Mouse (Mus musculus) spleen, postnatal 4 days (tissue): Measurements from ENCODE around the gene Plscr2.

Experiments used
- DNase-seq, 2 experiments: peaks; one replicate each; pipeline ENCODE4 v3.0.0; 2022; ENCODE audit warnings: low spot score in 2 of 2

The Plscr2 gene

GRCm38 (mm10) chr9:92275486-92276207 is at the start of gene Plscr2:
Gene Plscr2, plus strand, starts transcription at chr9:92275602.
- DNase-seq = no peak

DNA sequence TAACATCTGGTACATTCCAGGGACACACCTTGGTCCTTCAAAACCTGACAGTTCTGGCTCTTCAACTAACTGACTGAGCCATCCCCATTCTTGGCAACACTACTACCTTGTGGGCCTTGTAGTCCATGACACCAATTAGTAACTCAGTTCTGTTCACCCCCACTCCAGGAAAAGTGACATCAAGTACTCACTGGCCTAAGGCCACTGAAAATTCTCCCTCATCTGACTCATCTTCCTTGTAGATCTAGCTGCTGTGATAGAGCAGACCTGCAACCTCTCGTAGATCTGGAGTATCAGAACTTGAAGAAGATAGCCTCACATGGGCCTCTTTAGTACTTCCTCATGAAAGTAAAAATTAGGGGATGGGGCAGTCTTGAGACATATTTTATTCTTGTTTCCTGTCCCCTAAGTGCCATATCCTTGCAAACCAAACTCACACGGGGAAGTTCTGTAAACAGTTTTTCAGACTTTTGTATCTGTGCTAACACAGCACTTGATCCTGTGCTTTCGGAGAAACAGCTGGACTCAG is 49.2 kb upstream of the Plscr2 start:
- DNase-seq = no peak

- DNase-seq = no peak
These were observed 48.6 kb upstream of the Plscr2 start for GRCm38 (mm10) chr9:92226795-92227194.

DNA sequence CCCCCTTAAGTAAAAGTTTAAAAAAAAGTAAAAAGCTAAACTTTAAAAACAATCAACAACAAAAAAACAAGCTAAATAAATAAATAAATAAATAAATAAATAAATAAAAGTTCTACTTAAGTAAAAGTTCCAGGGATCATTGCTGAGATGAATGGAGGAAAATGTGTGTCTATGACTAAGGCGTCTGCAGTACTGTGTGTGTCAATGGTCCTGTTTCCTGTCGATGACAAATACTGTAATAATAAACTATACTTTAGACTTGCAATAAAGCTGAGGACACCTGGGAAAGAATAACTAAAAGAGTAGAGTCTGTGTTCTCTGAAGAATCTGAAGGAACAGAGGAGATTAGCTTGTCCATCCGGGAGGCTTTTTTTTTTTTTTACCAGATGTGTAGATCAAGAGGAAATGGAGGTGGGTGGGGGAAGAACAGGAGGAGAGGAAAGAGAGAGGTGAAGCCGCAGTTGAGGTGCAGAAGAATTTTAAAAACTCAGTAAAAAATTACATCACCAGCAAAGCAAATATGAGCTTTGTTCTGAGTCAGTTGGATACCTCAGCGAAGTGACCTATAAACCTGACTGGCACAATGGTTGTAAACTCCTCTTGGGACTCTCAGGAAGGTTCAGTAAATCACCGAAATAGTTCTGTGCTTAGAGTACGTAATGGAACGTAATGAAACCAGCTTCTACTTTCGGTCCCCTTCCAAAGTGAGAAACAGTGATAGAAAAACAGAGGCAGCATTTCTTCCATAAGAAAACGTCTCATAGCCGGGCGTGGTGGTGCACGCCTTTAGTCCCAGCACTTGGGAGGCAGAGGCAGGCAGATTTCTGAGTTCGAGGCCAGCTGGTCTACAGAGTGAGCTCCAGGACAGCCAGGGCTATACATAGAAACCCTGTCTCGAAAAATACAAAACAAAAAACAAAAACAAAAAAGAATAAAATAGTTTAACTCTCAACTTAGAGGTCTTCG is 46.3 kb upstream of the Plscr2 start:
- DNase-seq = no peak

- DNase-seq = no peak
These were observed 45.6 kb upstream of the Plscr2 start for GRCm38 (mm10) chr9:92229833-92230205.

DNA sequence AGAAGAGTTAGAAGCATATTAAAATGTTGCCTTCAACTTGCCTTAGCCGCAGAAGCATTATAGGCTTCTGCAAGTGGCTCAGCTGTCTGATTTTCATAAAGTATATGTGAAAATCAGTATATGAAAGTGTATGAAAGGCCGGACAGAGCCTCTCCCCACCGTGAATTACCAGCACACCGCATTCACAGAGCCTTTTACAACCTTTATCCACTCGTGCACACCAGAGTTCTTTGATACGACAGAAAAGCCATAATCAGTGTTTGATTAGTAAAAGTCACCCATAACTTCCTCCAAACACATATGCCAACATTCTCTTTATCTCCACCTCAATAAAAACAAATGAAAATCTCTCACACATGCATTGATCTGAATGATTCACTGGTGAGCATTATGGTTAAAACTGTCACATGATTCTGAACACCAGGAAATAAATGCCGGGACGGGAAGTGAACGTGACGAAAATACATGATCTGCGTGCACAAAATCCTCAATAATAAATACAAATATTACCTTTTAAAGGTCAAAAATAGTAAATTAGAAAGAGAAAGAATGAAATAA is 40.4 kb upstream of the Plscr2 start:
- no peak for DNase-seq

- no peak for DNase-seq
These were observed 26.5 kb upstream of the Plscr2 start for GRCm38 (mm10) chr9:92248773-92249446.

DNA sequence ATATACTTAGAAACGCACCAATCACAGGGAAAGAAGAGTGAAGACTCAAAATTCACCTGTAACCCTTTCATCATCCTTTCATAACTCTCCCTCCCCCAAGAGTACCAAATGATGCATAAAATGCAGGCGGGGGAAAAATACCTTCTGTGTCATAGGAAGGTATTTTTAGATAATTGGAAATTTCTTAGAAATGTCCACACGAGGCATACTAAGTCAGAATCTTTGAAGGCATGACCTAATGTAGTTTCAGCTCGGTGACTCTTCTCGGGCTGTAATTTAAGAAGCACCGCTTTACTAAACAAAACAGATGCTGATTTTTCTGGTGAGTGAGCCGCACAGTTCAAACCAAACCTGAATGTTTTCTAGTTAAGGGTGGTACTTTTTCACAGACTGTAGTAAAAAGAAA is 26.0 kb upstream of the Plscr2 start, which contains the start of gene Plscr1:
Plscr1 (plus strand) TSS at position 304 of the 406 bp plus-strand sequence.
- DNase-seq = no peak

- peak; percentile 54 to 78 for DNase-seq
These were observed 25.2 kb upstream of the Plscr2 start for GRCm38 (mm10) chr9:92249987-92250772.

- DNase-seq = peak in 1 of 2 experiments; percentile 25
These were observed 22.7 kb upstream of the Plscr2 start for GRCm38 (mm10) chr9:92252718-92253117.

- peak in 1 of 2 experiments; percentile 52 for DNase-seq
These were observed 21.6 kb upstream of the Plscr2 start for GRCm38 (mm10) chr9:92253585-92254321.

DNA sequence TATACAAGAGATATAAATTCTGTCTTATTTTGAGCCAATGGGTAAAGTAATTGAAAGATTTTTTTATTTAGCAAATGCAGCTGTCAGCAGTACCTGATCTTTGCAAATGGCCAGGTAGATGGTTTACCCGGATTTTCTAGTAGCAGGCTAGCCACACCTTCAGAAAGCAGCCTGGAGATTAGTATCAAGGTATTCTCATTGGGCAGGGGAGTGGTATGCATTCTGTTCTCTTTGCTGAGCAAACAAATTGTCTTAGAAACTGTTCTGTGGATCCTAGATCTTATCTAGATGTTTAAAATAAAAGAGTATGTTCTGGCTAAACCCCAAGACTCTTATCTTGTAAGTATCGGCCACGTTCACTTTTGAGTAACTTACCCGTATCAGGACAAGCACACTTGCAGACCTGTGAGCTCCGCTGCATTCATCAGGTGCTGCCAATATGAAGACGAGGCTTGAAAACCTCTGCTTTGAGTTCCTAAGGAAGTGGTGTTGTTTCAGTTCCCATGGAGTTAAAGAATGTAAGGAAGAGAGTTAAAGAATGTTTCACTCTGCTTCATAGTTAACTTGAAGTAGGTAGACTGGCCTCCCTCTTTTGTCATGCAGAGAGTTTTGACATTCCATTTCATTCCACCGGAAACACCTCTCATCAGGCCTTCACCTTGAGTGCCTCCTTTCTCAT is 14.8 kb upstream of the Plscr2 start:
- no peak for DNase-seq

DNA sequence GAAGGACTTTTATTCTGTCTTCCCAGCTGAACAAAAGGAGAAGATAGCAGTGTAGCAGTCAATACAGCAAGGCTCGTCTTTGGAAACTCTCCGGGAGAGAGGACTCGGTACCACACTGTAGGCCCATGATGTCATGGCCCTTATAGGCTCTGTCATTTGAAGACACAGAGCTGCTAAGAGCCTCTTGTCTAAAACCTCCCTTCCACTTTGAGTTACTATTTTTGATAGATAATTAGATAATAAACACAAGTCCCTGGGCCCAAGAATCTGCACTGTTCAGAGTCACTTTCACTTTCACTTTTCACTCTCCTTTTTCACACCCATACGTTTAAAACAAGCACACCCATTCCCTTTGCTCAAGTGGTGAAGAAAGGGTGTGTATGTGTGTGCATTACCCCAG is 9.7 kb upstream of the Plscr2 start:
- DNase-seq = no peak

DNA sequence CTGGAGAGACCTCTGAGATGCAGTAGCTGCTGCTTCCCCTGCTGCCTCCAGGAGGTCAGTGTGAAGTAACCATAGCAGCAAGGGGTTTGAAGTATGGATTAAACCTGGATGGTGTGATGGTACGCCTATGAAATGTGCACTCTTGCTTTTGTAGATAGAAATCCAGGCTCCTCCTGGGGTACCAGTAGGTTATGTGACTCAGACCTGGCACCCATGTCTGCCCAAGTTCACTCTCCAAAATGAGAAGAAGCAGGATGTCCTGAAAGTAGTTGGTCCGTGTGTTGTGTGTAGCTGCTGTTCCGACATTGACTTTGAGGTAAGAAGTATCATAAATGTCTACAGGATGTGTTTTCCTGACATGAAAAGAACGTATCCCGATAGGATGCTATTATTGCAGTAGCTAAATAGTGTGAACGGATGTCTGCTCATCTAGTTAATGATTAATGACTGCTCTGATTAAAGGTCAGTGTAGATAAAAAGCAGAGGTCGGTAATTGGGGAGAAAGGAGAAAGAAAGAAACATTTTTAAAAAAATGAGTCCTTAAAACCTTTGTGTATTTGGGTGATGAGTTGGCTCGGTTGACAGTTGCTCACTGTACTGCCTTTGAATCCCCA is 8.7 kb upstream of the Plscr2 start:
- DNase-seq = no peak

GRCm38 (mm10) chr9:92267732-92268131 is 7.7 kb upstream of the Plscr2 start:
- no peak for DNase-seq

- no peak for DNase-seq
These were observed 5.5 kb upstream of the Plscr2 start for GRCm38 (mm10) chr9:92269829-92270404.

GRCm38 (mm10) chr9:92270927-92271326 is 4.5 kb upstream of the Plscr2 start:
- peak in 1 of 2 experiments; percentile 22 for DNase-seq

DNA sequence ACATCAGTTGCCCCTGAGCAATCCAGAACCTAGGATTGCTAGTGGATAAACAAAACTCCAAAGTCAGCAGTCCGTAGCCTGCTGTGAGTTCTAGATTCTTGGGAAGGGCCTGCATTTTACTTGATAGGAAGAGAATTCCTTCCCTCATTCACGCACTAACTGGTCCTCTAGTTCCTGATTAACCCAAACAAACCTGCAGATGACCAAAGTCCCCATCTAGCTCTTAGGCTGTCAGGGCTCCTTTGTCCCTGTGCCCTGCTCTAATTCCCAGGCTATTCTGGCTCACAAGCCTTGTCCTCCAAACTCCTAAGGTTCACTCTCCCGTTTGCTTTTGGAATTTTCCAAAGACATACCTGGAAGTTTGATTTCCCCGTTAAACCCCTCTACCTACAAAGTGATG is 2.8 kb upstream of the Plscr2 start:
- DNase-seq = no peak

GRCm38 (mm10) chr9:92273271-92273670 is 2.1 kb upstream of the Plscr2 start:
- no peak for DNase-seq
